Mouse (Mus musculus): Measurements from ENCODE around the gene Rcc1.

GRCm38 (mm10) chr4:132385771-132386410 lies 32.5 kb upstream of the Rcc1 start:
- TF ChIP-seq CTCF (IDR thresholded peaks at IDR 0.05; ENCODE audit: low read depth) (no peak), EP300 (IDR thresholded peaks at IDR 0.05; ENCODE audit: low read depth) (no peak)
